14 mouse cellular contexts compared by ENCODE assay signal in the genomic region with DNA sequence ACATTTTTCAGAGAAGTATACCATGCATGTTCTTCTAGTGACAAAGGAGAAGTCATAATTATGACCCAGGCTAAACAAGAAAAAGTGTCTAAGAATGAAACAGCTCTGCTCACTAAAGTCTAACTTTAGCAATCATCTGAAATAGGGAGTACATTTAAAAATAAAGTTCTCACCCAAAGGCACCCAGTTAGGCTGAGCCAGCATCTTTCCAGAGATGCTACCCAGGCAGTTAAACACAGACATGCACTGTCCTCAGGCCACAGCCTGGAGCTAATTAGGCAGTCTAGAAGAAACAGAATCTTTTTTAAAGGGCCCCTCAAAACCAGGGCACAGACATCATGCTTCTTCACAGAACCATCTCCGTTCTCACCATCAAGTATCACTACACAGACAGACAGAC.
DNase-seq lines count a peak whose midpoint lies in the region.
"Had no signal": no experiment of that assay in that cellular context is flagged by ENCODE, and none has a peak within 500 bp of the region (broad histone marks: within the 10 kb centered on the region; RNA-seq: fewer than 3 reads in every experiment).

No protein-coding gene starts in this region.

- DNase-seq in left cerebral cortex, postnatal 14 days (ENCODE audit: low spot score in 2 of 2) = peak; percentile 8 to 14
- DNase-seq in left cerebral cortex, adult 11 months (ENCODE audit: low spot score) = no peak
- peak; percentile 26 for DNase-seq in right cerebral cortex, adult 18-20 months
- no peak for DNase-seq in right cerebral cortex, postnatal 14 days
- DNase-seq in cerebellum, postnatal 14 days = no peak
- DNase-seq: adrenal gland, adult 2 months; adrenal gland, postnatal 10 days; adrenal gland, postnatal 25 days; cerebellum, adult 11-12 months; cerebellum, adult 2 months; cerebellum, adult 9-10 months; cerebellum, postnatal 10 days; cerebellum, postnatal 36 days; embryo, embryonic 11 days had no signal

- intact Hi-C loops in left cerebral cortex, postnatal 14 days (cut with DNase I) = no loop called here

Comparison
In these comparisons a context has a peak if more than half of its experiments do, and no peak if none do; other contexts are left out.
1. DNase-seq: peak in left cerebral cortex, postnatal 14 days (2 of 2) and right cerebral cortex, adult 18-20 months (single experiment); none in left cerebral cortex, adult 11 months (single experiment), right cerebral cortex, postnatal 14 days (single experiment) and cerebellum, postnatal 14 days (0 of 2).